In genomic region chr4:109657021-109657850, GRCm38 (mm10) we compare ENCODE assay signal across 8 mouse cellular contexts. TPM values are rescaled to one million over a fixed set of nuclear protein-coding genes. Genes with fewer than 3 reads are reported as not detected.
DNase-seq lines count a peak whose midpoint lies in the region; ATAC-seq and TF ChIP-seq lines count a peak whose summit lies in the region.

No protein-coding gene starts in this region.

- peak overlapping the region; percentile 21 for H3K4me3 ChIP-seq in embryonic facial prominence, embryonic 11.5 days (ENCODE audit: low read depth, low read length)
- peak overlapping the region; percentile 45 to 55 for H3K4me3 ChIP-seq in heart, embryonic 14.5 days (ENCODE audit: control insufficient read depth in 1 of 2, insufficient read depth in 1 of 2, low read depth in 1 of 2, low read length in 2 of 2)
- H3K4me3 ChIP-seq in kidney, embryonic 16.5 days (ENCODE audit: low read length) = peak overlapping the region; percentile 45
- peak overlapping the region; percentile 31 for H3K4me3 ChIP-seq in macrophage (ENCODE audit: inconsistent target)
- H3K4me3 ChIP-seq in small intestine, adult 2 months (ENCODE audit: low read depth, low read length) = peak overlapping the region; percentile 79

- no peak for TF ChIP-seq POLR2A in small intestine, adult 2 months (IDR thresholded peaks at IDR 0.05; ENCODE audit: low read depth, low read length)

- H3K79me2 ChIP-seq in macrophage (ENCODE audit: inconsistent target) = peaks cover 29% of the 10 kb centered on the region

- peak; percentile 72 for ATAC-seq in embryonic facial prominence, embryonic 11.5 days (replicated peaks; ENCODE audit: insufficient number of reproducible peaks, low FRiP score, low TSS enrichment, low read depth)
- ATAC-seq in heart, embryonic 14.5 days (ENCODE audit: insufficient number of reproducible peaks, insufficient read depth, low FRiP score, low read depth) = peak; percentile 75
- ATAC-seq in kidney, embryonic 16.5 days (ENCODE audit: low FRiP score, low TSS enrichment) = peak; percentile 73

- H3K36me3 ChIP-seq in embryonic facial prominence, embryonic 11.5 days (replicated peaks; ENCODE audit: control insufficient read depth, insufficient read depth, low read depth, low read length) = no peaks in the 10 kb centered on the region
- H3K36me3 ChIP-seq in heart, embryonic 14.5 days (ENCODE audit: control insufficient read depth, insufficient read depth, low read length) = no peaks in the 10 kb centered on the region
- H3K36me3 ChIP-seq in kidney, embryonic 16.5 days (ENCODE audit: insufficient read depth, low read length) = no peaks in the 10 kb centered on the region
- H3K36me3 ChIP-seq in macrophage (ENCODE audit: inconsistent target) = no peaks in the 10 kb centered on the region
- H3K36me3 ChIP-seq in small intestine, adult 2 months (ENCODE audit: control insufficient read depth, insufficient read depth, low read length) = peaks cover 2% of the 10 kb centered on the region; the same call in 1 of the 2 replicates

- 1% methylated on average over 53 of the region's 53 CpGs for WGBS in embryonic facial prominence, embryonic 11.5 days
- under 1% methylated on average over 48 of the region's 53 CpGs for WGBS in heart, embryonic 14.5 days
- under 1% methylated on average over 53 of the region's 53 CpGs for WGBS in kidney, embryonic 16.5 days
- under 1% methylated on average over 52 of the region's 53 CpGs for WGBS in macrophage (ENCODE audit: missing documents)
- WGBS in small intestine, adult 2 months = 1% methylated on average over 53 of the region's 53 CpGs

- peaks cover 7% of the 10 kb centered on the region for H3K4me1 ChIP-seq in embryonic facial prominence, embryonic 11.5 days (ENCODE audit: control insufficient read depth, insufficient read depth, low read length)
- H3K4me1 ChIP-seq in heart, embryonic 14.5 days (ENCODE audit: control insufficient read depth in 2 of 2, insufficient read depth in 2 of 2, low read length in 2 of 2) = peaks cover 2 to 7% of the 10 kb centered on the region in 2 experiments; a peak in 2 of 4 replicates
- H3K4me1 ChIP-seq in kidney, embryonic 16.5 days (ENCODE audit: insufficient read depth, low read length) = peaks cover 11% of the 10 kb centered on the region
- 0 out of 2 replicates have a peak, but pooled peaks cover 2% of the 10 kb centered on the region for H3K4me1 ChIP-seq in small intestine, adult 2 months (ENCODE audit: control insufficient read depth, insufficient read depth, insufficient read length, low read length)

- H3K4me2 ChIP-seq in embryonic facial prominence, embryonic 11.5 days (ENCODE audit: low read depth, low read length) = peak overlapping the region; percentile 44
- peak overlapping the region; percentile 99 for H3K4me2 ChIP-seq in heart, embryonic 14.5 days (ENCODE audit: low read length)
- H3K4me2 ChIP-seq in kidney, embryonic 16.5 days (replicated peaks; ENCODE audit: low read depth, low read length) = peak overlapping the region; percentile 53

- TF ChIP-seq CTCF in small intestine, adult 2 months (IDR thresholded peaks at IDR 0.05; ENCODE audit: extremely low read depth, insufficient read length, insufficient replicate concordance, low read depth, low read length) = no peak

- H3K27ac ChIP-seq in embryonic facial prominence, embryonic 11.5 days (replicated peaks; ENCODE audit: low read depth, low read length) = no peak overlapping the region
- H3K27ac ChIP-seq in heart, embryonic 14.5 days (replicated peaks in 1 of 2; ENCODE audit: control insufficient read depth in 1 of 2, insufficient read depth in 1 of 2, low read depth in 2 of 2, low read length in 2 of 2) = no peak overlapping the region
- H3K27ac ChIP-seq in kidney, embryonic 16.5 days (ENCODE audit: low read length) = no peak overlapping the region
- H3K27ac ChIP-seq in macrophage = no peak overlapping the region
- peak overlapping the region; percentile 18; the same call in 1 of the 2 replicates for H3K27ac ChIP-seq in small intestine, adult 2 months (ENCODE audit: insufficient read depth, low read depth, low read length)

- no peaks in the 10 kb centered on the region for H3K9me3 ChIP-seq in embryonic facial prominence, embryonic 11.5 days (replicated peaks; ENCODE audit: control insufficient read depth, low read length)
- no peaks in the 10 kb centered on the region for H3K9me3 ChIP-seq in heart, embryonic 14.5 days (ENCODE audit: control insufficient read depth, low read length)
- H3K9me3 ChIP-seq in kidney, embryonic 16.5 days (ENCODE audit: low read length) = no peaks in the 10 kb centered on the region

- peaks cover 32% of the 10 kb centered on the region for H3K27me3 ChIP-seq in embryonic facial prominence, embryonic 11.5 days (ENCODE audit: control insufficient read depth, insufficient read depth, low read length)
- peaks cover 60% of the 10 kb centered on the region for H3K27me3 ChIP-seq in heart, embryonic 14.5 days (ENCODE audit: control insufficient read depth, insufficient read depth, low read length)
- peaks cover 62% of the 10 kb centered on the region for H3K27me3 ChIP-seq in kidney, embryonic 16.5 days (ENCODE audit: insufficient read depth, low read length)
- H3K27me3 ChIP-seq in small intestine, adult 2 months (ENCODE audit: control insufficient read depth, insufficient read depth, low read length) = 0 out of 2 replicates have a peak, but pooled peaks cover 4% of the 10 kb centered on the region

- H3K9ac ChIP-seq in embryonic facial prominence, embryonic 11.5 days (replicated peaks; ENCODE audit: low read length) = peak overlapping the region; percentile 25; the same call in 1 of the 2 replicates
- H3K9ac ChIP-seq in heart, embryonic 14.5 days (ENCODE audit: low read length) = peak overlapping the region; percentile 68
- H3K9ac ChIP-seq in kidney, embryonic 16.5 days (replicated peaks; ENCODE audit: low read length) = no peak overlapping the region; the same call in 1 of the 2 replicates

- peak; percentile 16 to 30 for DNase-seq in CD8-positive naive resting alpha-beta T cell, adult 2 months (ENCODE audit: low read depth in 2 of 2, low spot score in 2 of 2)
- peak; percentile 88 for DNase-seq in adrenal gland, adult 2 months
- no peak for DNase-seq in embryonic facial prominence, embryonic 11.5 days (ENCODE audit: low spot score)
- DNase-seq in left cerebral cortex, adult 9 months (ENCODE audit: low spot score in 2 of 2) = no peak

RNA-seq across cellular contexts. Expression of gene Cdkn2c, which starts 9.8 kb away (rescaled TPM):
- 100 to 1,000 TPM in 1 of 2 experiments, 10 to 100 TPM in 1; 43.6 to 115 TPM for total RNA-seq in adrenal gland, adult 2 months (2021)
- polyA plus RNA-seq in adrenal gland, adult 2 months (2012; rRNA removed) = 17.4 and 17.6 TPM in 2 replicates
- 4.6 and 5.5 TPM in 2 replicates for polyA plus RNA-seq in embryonic facial prominence, embryonic 11.5 days (2014; fragmentation: Nextera tagmentation; extraction: Ambion mirVana)
- polyA plus RNA-seq in heart, embryonic 14.5 days (2014; fragmentation: Nextera tagmentation; extraction: Ambion mirVana) = 13.7 and 15.3 TPM in 2 replicates
- polyA plus RNA-seq in kidney, embryonic 16.5 days (2015; fragmentation: Nextera tagmentation; extraction: Ambion mirVana) = 4.5 and 4.9 TPM in 2 replicates
- total RNA-seq in macrophage (2018; cell fraction: chromatin; rRNA removed) = 10 to 100 TPM in 1 of 26 experiments, 1 to 10 TPM in 23, under 1 TPM in 2; 0.52 to 12.3 (median 2.3) TPM
- total RNA-seq in macrophage (2018; cell fraction: cytosol; rRNA removed) = 10 to 100 TPM in 18 of 26 experiments, 1 to 10 TPM in 8; 6.8 to 25.0 (median 11.6) TPM
- 10 to 100 TPM in 3 of 26 experiments, 1 to 10 TPM in 23; 3.4 to 18.4 (median 5.4) TPM for total RNA-seq in macrophage (2018; cell fraction: nucleus; rRNA removed)
- polyA plus RNA-seq in macrophage (2018) = 17.4 to 25.7 TPM (median 19.1 TPM) in 3 replicates
- polyA plus RNA-seq in small intestine, adult 2 months (2012; rRNA removed) = 3.9 and 6.0 TPM in 2 replicates

RNA-seq across cellular contexts. Expression of gene Faf1, which starts 19.2 kb away (rescaled TPM):
- 10 to 100 TPM; 24.8 to 31.1 TPM for total RNA-seq in adrenal gland, adult 2 months (2021)
- polyA plus RNA-seq in adrenal gland, adult 2 months (2012; rRNA removed) = 6.8 and 9.7 TPM in 2 replicates
- polyA plus RNA-seq in embryonic facial prominence, embryonic 11.5 days (2014; fragmentation: Nextera tagmentation; extraction: Ambion mirVana) = 41.1 and 47.2 TPM in 2 replicates
- polyA plus RNA-seq in heart, embryonic 14.5 days (2014; fragmentation: Nextera tagmentation; extraction: Ambion mirVana) = 27.5 and 29.9 TPM in 2 replicates
- 17.8 and 18.8 TPM in 2 replicates for polyA plus RNA-seq in kidney, embryonic 16.5 days (2015; fragmentation: Nextera tagmentation; extraction: Ambion mirVana)
- 10 to 100 TPM; 10.6 to 77.5 (median 60.7) TPM for total RNA-seq in macrophage (2018; cell fraction: chromatin; rRNA removed)
- total RNA-seq in macrophage (2018; cell fraction: cytosol; rRNA removed) = 10 to 100 TPM; 14.9 to 23.3 (median 18.8) TPM
- total RNA-seq in macrophage (2018; cell fraction: nucleus; rRNA removed) = 10 to 100 TPM; 11.7 to 51.8 (median 32.3) TPM
- 15.1 to 23.0 TPM (median 20.8 TPM) in 3 replicates for polyA plus RNA-seq in macrophage (2018)
- 4.3 and 7.4 TPM in 2 replicates for polyA plus RNA-seq in small intestine, adult 2 months (2012; rRNA removed)

Comparison
In these comparisons a context has a peak if more than half of its experiments do, and no peak if none do; other contexts are left out.
1. DNase-seq: peak in CD8-positive naive resting alpha-beta T cell, adult 2 months (2 of 2) and adrenal gland, adult 2 months (single experiment); none in embryonic facial prominence, embryonic 11.5 days (single experiment) and left cerebral cortex, adult 9 months (0 of 2).
2. H3K4me2 ChIP-seq: peak in every context shown above with its lines; median percentile 99 in heart, embryonic 14.5 days; 53 in kidney, embryonic 16.5 days; 44 in embryonic facial prominence, embryonic 11.5 days.
3. H3K4me3 ChIP-seq: peak in every context shown above with its lines; median percentile 79 in small intestine, adult 2 months; 50 in heart, embryonic 14.5 days; 45 in kidney, embryonic 16.5 days; 31 in macrophage; 21 in embryonic facial prominence, embryonic 11.5 days.
4. Peak in every context shown above with its lines, with median percentiles within 50 percentile points of each other: ATAC-seq.